18 mouse cellular contexts compared by ENCODE assay signal in the genomic region with DNA sequence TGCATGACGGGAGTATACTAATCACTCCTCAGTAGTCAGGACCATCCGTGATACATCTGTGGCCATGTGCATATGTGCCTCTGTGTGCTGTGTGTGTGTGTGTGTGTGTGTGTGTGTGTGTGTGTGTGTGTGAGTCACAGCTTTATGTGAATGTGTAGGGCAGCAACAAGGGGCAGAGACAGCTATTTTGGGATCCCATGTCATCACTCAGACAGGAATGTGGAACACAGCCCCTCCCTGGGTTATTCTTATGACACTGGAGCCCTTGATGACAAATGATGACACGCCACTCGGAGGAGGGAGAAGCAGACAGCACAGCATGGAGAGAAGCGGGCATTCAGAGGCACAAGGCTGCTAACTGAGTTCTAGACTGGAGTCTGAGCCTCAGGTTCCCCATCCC.
DNase-seq lines count a peak whose midpoint lies in the region; ATAC-seq lines count a peak whose summit lies in the region.
"Had no signal": no experiment of that assay in that cellular context is flagged by ENCODE, and none has a peak within 500 bp of the region (broad histone marks: within the 10 kb centered on the region; RNA-seq: fewer than 3 reads in every experiment).

No protein-coding gene starts in this region.

- no peak overlapping the region for H3K9ac ChIP-seq in embryonic facial prominence, embryonic 14.5 days (ENCODE audit: low read depth, low read length)
- no peak overlapping the region for H3K9ac ChIP-seq in heart, embryonic 16.5 days (ENCODE audit: low read length)
- no peak overlapping the region for H3K9ac ChIP-seq in kidney, embryonic 16.5 days (replicated peaks; ENCODE audit: low read length)
- H3K9ac ChIP-seq: hindbrain, embryonic 15.5 days; neural tube, embryonic 12.5 days had no signal

- no peak for ATAC-seq in embryonic facial prominence, embryonic 14.5 days (ENCODE audit: low read depth)
- peak; percentile 74 for ATAC-seq in heart, embryonic 16.5 days (replicated peaks; ENCODE audit: extremely low read depth, insufficient read depth, low FRiP score)
- ATAC-seq in kidney, embryonic 16.5 days (ENCODE audit: low FRiP score, low TSS enrichment) = no peak
- ATAC-seq: activated CD4-positive, CD25-positive, alpha-beta regulatory T cell, adult 4 months; forebrain, embryonic 14.5 days; intestine, postnatal 0 days; Patski had no signal

- H3K9me3 ChIP-seq in embryonic facial prominence, embryonic 14.5 days (ENCODE audit: control insufficient read depth, low read length) = no peaks in the 10 kb centered on the region
- H3K9me3 ChIP-seq in embryonic facial prominence, embryonic 10.5 days = no peaks in the 10 kb centered on the region
- no peaks in the 10 kb centered on the region for H3K9me3 ChIP-seq in heart, embryonic 16.5 days (replicated peaks; ENCODE audit: control insufficient read depth, low read length)
- no peaks in the 10 kb centered on the region for H3K9me3 ChIP-seq in kidney, embryonic 16.5 days (ENCODE audit: low read length)
- H3K9me3 ChIP-seq: hindbrain, embryonic 15.5 days; neural tube, embryonic 12.5 days had no signal

- H3K27me3 ChIP-seq in embryonic facial prominence, embryonic 14.5 days (replicated peaks; ENCODE audit: control insufficient read depth, insufficient read depth, low read length) = no peaks in the 10 kb centered on the region
- no peaks in the 10 kb centered on the region for H3K27me3 ChIP-seq in embryonic facial prominence, embryonic 10.5 days (replicated peaks; ENCODE audit: low read depth, poor library complexity, severe bottlenecking)
- H3K27me3 ChIP-seq in heart, embryonic 16.5 days (ENCODE audit: control insufficient read depth, insufficient read depth, low read length) = no peaks in the 10 kb centered on the region
- no peaks in the 10 kb centered on the region; the same call in 1 of the 2 replicates for H3K27me3 ChIP-seq in kidney, embryonic 16.5 days (ENCODE audit: insufficient read depth, low read length)
- H3K27me3 ChIP-seq: hindbrain, embryonic 15.5 days; neural tube, embryonic 12.5 days had no signal

- WGBS in embryonic facial prominence, embryonic 14.5 days = 59% methylated on average over 5 of the region's 5 CpGs
- 87% methylated on average over 5 of the region's 5 CpGs for WGBS in embryonic facial prominence, embryonic 10.5 days
- WGBS in heart, embryonic 16.5 days = 32% methylated on average over 5 of the region's 5 CpGs
- 83% methylated on average over 5 of the region's 5 CpGs for WGBS in kidney, embryonic 16.5 days

- H3K4me1 ChIP-seq in embryonic facial prominence, embryonic 14.5 days (ENCODE audit: control insufficient read depth, insufficient read depth, low read length) = peaks cover 8% of the 10 kb centered on the region
- peaks cover 14% of the 10 kb centered on the region for H3K4me1 ChIP-seq in embryonic facial prominence, embryonic 10.5 days
- peaks cover 27% of the 10 kb centered on the region for H3K4me1 ChIP-seq in heart, embryonic 16.5 days (ENCODE audit: control insufficient read depth, insufficient read depth, low read length)
- peaks cover 8% of the 10 kb centered on the region for H3K4me1 ChIP-seq in kidney, embryonic 16.5 days (ENCODE audit: insufficient read depth, low read length)

- H3K27ac ChIP-seq in embryonic facial prominence, embryonic 14.5 days (replicated peaks; ENCODE audit: low read depth, low read length) = no peak overlapping the region
- H3K27ac ChIP-seq in embryonic facial prominence, embryonic 10.5 days (replicated peaks) = no peak overlapping the region
- H3K27ac ChIP-seq in heart, embryonic 16.5 days (ENCODE audit: low read length) = peak overlapping the region; percentile 88
- H3K27ac ChIP-seq in kidney, embryonic 16.5 days (ENCODE audit: low read length) = no peak overlapping the region
- H3K27ac ChIP-seq: hindbrain, embryonic 15.5 days; kidney, postnatal 0 days; neural tube, embryonic 12.5 days; stomach, postnatal 0 days had no signal

- no peaks in the 10 kb centered on the region for H3K36me3 ChIP-seq in embryonic facial prominence, embryonic 14.5 days (ENCODE audit: control insufficient read depth, insufficient read depth, low read length)
- H3K36me3 ChIP-seq in embryonic facial prominence, embryonic 10.5 days (replicated peaks) = no peaks in the 10 kb centered on the region
- H3K36me3 ChIP-seq in heart, embryonic 16.5 days (ENCODE audit: control insufficient read depth, insufficient read depth) = no peaks in the 10 kb centered on the region
- H3K36me3 ChIP-seq in kidney, embryonic 16.5 days (ENCODE audit: insufficient read depth, low read length) = no peaks in the 10 kb centered on the region
- H3K36me3 ChIP-seq: hindbrain, embryonic 15.5 days; neural tube, embryonic 12.5 days had no signal

- no peak overlapping the region for H3K4me3 ChIP-seq in embryonic facial prominence, embryonic 14.5 days (ENCODE audit: low read depth, low read length)
- H3K4me3 ChIP-seq in embryonic facial prominence, embryonic 10.5 days = no peak overlapping the region
- H3K4me3 ChIP-seq in heart, embryonic 16.5 days (ENCODE audit: low read length) = no peak overlapping the region
- H3K4me3 ChIP-seq in kidney, embryonic 16.5 days (ENCODE audit: low read length) = no peak overlapping the region
- H3K4me3 ChIP-seq: hindbrain, embryonic 15.5 days; neural tube, embryonic 12.5 days had no signal

- no peak overlapping the region for H3K4me2 ChIP-seq in embryonic facial prominence, embryonic 14.5 days (ENCODE audit: low read depth, low read length)
- H3K4me2 ChIP-seq in heart, embryonic 16.5 days (ENCODE audit: low read depth, low read length) = no peak overlapping the region
- no peak overlapping the region for H3K4me2 ChIP-seq in kidney, embryonic 16.5 days (replicated peaks; ENCODE audit: low read depth, low read length)
- H3K4me2 ChIP-seq: hindbrain, embryonic 15.5 days; neural tube, embryonic 12.5 days had no signal

- DNase-seq in embryonic facial prominence, embryonic 14.5 days (ENCODE audit: low spot score) = peak; percentile 48
- DNase-seq in embryonic facial prominence, embryonic 10.5 days (ENCODE audit: low spot score) = no peak
- DNase-seq in 3T3-L1 (ENCODE audit: low read depth, low spot score) = peak; percentile 21
- DNase-seq in heart, adult 8-10 months (ENCODE audit: low spot score) = peak; percentile 26
- no peak for DNase-seq in layer of hippocampus, postnatal 36 days
- DNase-seq: left cerebral cortex, postnatal 4 days; lung, adult 18-20 months; right cerebral cortex, postnatal 14 days had no signal

Comparison
In these comparisons a context has a peak if more than half of its experiments do, and no peak if none do; other contexts are left out.
1. DNase-seq: peak in embryonic facial prominence, embryonic 14.5 days (single experiment), 3T3-L1 (single experiment) and heart, adult 8-10 months (single experiment); none in embryonic facial prominence, embryonic 10.5 days (single experiment) and layer of hippocampus, postnatal 36 days (0 of 2).